Mouse (Mus musculus) mammary gland, adult 2 months (tissue): Measurements from ENCODE around the gene Tmem47. TPM values are rescaled to one million over a fixed set of nuclear protein-coding genes. Genes with fewer than 3 reads are reported as not detected.

ENCODE experiments used
- polyA plus RNA-seq: library from polyadenylated mRNA; depleted of rRNA; stranded (reverse); fragments of >200 nt; gene quantifications from 2 replicates; pipeline ENCODE4 v1.2.3, GENCODE M21; 2012; ENCODE audit warnings: low replicate concordance; rRNA removed

Tmem47 gene
- polyA plus RNA-seq: 9.2 TPM in 2 replicates

GRCm38 (mm10) chrX:81070210-81070803 lies at the start of gene Tmem47:
TSS of gene Tmem47 (plus strand) at chrX:81070698.

